Mouse (Mus musculus): ENCODE results near the gene B230118H07Rik. TPM values are rescaled to one million over a fixed set of nuclear protein-coding genes. Genes with fewer than 3 reads are reported as not detected.
"Not testable (repeated sequence)": the region's sequence is repeated elsewhere in the genome, so short reads cannot be mapped to it uniquely, and the experiment has no call there.

B230118H07Rik gene
- total RNA-seq, 1 experiment from 2014 or later, result 0.93 TPM

- ATAC-seq (ENCODE audit: extremely low read depth, insufficient number of reproducible peaks, low FRiP score, poor library complexity, severe bottlenecking), result no peak
These were observed 103.7 kb downstream of the B230118H07Rik start for GRCm38 (mm10) chr2:101545593-101545992.

GRCm38 (mm10) chr2:101543704-101544417 lies 105.5 kb downstream of the B230118H07Rik start:
- no peak for ATAC-seq (ENCODE audit: extremely low read depth, insufficient number of reproducible peaks, low FRiP score, poor library complexity, severe bottlenecking)

- not testable (repeated sequence) for ATAC-seq (ENCODE audit: extremely low read depth, insufficient number of reproducible peaks, low FRiP score, poor library complexity, severe bottlenecking)
These were observed 112.4 kb downstream of the B230118H07Rik start for GRCm38 (mm10) chr2:101536887-101537286.

- no peak for ATAC-seq (ENCODE audit: extremely low read depth, insufficient number of reproducible peaks, low FRiP score, poor library complexity, severe bottlenecking)
These were observed 115.6 kb downstream of the B230118H07Rik start for GRCm38 (mm10) chr2:101533741-101534140.

- no peak for ATAC-seq (ENCODE audit: extremely low read depth, insufficient number of reproducible peaks, low FRiP score, poor library complexity, severe bottlenecking)
These were observed 123.6 kb downstream of the B230118H07Rik start for GRCm38 (mm10) chr2:101525503-101526381.

GRCm38 (mm10) chr2:101525091-101525490 lies 124.2 kb downstream of the B230118H07Rik start:
- ATAC-seq (ENCODE audit: extremely low read depth, insufficient number of reproducible peaks, low FRiP score, poor library complexity, severe bottlenecking), result no peak

- no peak for ATAC-seq (ENCODE audit: extremely low read depth, insufficient number of reproducible peaks, low FRiP score, poor library complexity, severe bottlenecking)
These were observed 128.8 kb downstream of the B230118H07Rik start for GRCm38 (mm10) chr2:101520503-101520902.

- no peak for ATAC-seq (ENCODE audit: extremely low read depth, insufficient number of reproducible peaks, low FRiP score, poor library complexity, severe bottlenecking)
These were observed 129.4 kb downstream of the B230118H07Rik start for GRCm38 (mm10) chr2:101519928-101520327.

Other genes with a start within 250 kb of the B230118H07Rik start
- 0.12 TPM in 1 of 2 replicates, not detected in the other for gene Rag2, start 24.8 kb downstream of the B230118H07Rik start, total RNA-seq (2017)
- gene Rag1, start within 50 bp of the B230118H07Rik start, total RNA-seq (2017), result 1.5 and 1.7 TPM in 2 replicates
- gene Traf6, start 28.9 kb upstream of the B230118H07Rik start, total RNA-seq (2017), result 24.6 and 26.2 TPM in 2 replicates
- gene Prr5l, start 233.5 kb upstream of the B230118H07Rik start, total RNA-seq (2017), result 64.6 and 70.7 TPM in 2 replicates
- gene Commd9, start 236.7 kb upstream of the B230118H07Rik start, total RNA-seq (2017), result 16.9 and 32.0 TPM in 2 replicates